Mouse (Mus musculus) heart, postnatal 25 days (tissue): ENCODE measurements around the gene Asap3. TPM values are rescaled to one million over a fixed set of nuclear protein-coding genes. Genes with fewer than 3 reads are reported as not detected.
A peak's percentile ranks its signal among the peaks of the same experiment; 100 is the strongest.

Experiments used
- DNase-seq: peaks from one replicate; pipeline ENCODE4 v3.0.0; 2022; ENCODE audit warnings: low spot score
- intact Hi-C: fragments of 180-260 bp; cut with DNase I; formaldehyde crosslinking; loops from one replicate; pipeline ENCODE4 v1.15.1; 2025
- total RNA-seq, 2 experiments: library from RNA; stranded (reverse); gene quantifications; 2 replicates each; pipeline ENCODE4 v1.2.3; 2021

Gene Asap3
- total RNA-seq: 10 to 100 TPM in 1 of 2 experiments, 1 to 10 TPM in 1; 8.7 to 11.8 TPM

DNA sequence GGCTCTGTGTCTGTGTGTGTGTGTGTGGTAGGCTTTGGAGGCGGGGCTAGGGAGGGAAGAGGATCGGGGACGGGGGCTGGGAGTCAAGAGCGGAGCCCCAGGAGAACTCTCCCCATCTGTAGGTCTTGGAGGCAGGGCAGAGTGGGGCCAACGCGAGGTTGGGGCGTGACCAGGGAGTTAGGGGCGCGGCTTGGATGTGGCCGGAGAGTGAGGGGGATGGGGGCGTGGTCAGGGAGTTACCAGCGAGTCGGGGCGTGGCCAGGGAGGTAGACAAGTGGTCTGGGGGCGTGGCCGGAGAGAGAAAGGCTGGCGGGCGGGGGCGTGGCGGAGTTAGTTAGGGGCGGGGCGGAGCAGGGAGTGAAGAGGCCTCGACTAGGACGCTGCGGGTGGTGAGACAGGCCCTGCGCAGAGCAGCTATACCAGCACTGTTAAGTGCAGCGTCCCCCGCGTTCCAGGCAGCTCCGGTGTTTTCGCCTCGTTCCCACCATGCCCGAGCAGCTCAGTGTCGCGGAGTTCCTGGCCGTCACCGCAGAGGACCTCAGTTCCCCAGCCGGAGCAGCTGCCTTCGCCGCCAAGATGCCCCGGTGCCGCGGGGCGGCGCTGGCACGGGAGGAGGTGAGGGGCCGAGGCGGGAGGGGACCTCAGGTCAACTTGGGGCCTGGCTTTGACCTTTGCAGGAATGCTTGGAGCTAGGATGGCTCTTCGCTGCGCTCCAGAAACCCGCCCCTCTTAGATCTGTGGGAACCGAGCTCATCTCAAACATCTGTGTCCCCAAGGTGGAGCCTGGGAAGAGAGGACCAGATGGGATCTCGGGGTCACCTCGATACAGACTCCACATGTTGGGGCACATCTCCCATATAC lies at the start of gene Asap3:
Asap3 (plus strand) TSS at position 333 of the 861 bp plus-strand sequence.
- DNase-seq: peak; percentile 90
- intact Hi-C loops: no loop called here

DNA sequence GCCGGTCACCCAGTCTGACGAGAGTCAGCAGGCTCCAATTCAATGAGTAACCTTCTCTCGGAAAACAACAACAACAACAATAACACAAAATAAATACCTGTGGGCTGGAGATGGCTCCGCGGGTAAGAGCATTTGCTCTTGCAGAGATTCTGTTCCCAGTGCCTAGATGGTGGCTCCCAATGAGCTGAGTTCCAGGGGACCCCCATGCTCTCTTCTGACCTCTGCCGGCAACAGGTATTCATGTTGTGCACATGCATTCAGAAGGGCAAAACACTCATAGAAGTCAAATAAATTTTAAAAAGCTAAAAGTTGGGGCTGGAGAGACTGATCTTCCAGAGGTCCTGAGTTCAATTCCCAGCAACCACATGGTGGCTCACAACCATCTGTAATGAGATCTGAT lies 47.7 kb upstream of the Asap3 start:
- no peak for DNase-seq
- intact Hi-C loops: no loop called here

DNA sequence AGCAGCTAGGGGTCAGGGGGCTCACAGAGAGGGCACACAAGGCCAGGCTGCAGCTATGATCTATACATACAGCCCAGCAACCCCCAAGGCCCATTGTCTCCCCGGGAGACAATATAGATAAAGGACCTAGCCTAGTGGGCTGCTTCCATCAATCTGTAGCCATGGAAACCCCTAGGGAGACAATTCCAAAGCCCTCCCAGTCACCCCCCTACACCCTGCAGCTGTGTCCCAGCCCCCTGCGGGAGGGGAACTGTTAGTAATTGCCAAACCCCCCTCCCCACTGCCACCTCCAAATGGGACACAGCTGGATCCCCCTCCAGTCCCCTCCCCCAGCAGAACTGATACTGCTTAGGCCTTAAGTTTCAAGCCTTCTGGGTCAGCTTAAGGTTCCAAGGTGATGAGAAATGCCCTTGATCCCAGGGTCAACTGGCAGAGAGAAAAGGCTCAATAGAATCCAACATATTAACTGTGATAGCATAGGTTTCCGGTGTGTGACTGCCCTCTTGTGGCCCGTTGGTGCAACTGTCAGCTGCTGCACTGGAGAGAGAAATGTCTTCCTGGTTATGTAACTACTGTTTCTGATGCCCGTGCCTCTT lies 46.3 kb upstream of the Asap3 start:
- peak; percentile 58 for DNase-seq
- intact Hi-C loops: loop anchor here (1.0 to 5.0 kb wide), 2 partner anchors 82 to 90 kb away; no protein-coding TSS in a partner anchor

DNA sequence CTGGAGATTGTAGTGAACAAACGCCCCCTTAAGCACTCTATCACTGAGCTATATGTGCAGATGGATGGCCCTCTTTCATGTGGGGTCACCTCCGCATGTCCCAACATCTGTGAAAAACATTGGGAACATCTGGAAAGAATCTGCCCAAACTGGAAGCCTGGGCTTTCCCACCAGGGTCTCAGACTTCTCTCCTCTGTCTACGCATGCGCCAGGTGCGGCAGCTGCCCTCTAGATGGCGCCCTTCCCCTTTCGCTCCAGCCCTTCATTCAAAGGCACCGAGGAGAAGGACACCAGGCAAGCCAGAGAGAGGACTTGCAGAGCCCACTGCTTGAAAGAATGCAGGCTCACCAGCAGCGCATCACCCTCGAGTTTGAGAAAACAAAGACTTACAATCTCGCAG lies 42.7 kb upstream of the Asap3 start:
- intact Hi-C loops: loop anchor here (1.0 to 5.0 kb wide), 2 partner anchors 37 to 79 kb away; no protein-coding TSS in a partner anchor
- peak; percentile 69 for DNase-seq

DNA sequence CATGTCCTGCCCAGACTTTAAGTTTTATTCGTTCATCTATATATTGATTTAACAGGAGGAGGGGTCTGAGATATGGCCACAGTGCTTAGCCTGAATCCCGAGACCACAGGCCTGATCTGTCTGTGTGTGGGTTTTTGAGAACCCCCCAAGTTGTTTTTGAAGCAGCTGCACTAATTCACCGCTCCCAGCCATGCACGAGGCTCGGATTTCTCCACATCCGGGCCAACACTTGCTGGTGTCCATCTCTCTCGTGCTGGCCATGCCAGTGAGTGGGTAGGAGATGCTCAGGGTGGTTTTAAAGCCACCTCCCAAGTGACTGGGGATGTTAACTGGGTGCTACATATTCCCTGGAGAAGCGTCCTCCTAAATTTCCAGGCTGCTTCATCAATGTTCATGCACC lies 41.2 kb upstream of the Asap3 start:
- intact Hi-C loops: loop anchor here (5.0 kb wide), 1 partner anchor 77 kb away; no protein-coding TSS in a partner anchor
- no peak for DNase-seq

DNA sequence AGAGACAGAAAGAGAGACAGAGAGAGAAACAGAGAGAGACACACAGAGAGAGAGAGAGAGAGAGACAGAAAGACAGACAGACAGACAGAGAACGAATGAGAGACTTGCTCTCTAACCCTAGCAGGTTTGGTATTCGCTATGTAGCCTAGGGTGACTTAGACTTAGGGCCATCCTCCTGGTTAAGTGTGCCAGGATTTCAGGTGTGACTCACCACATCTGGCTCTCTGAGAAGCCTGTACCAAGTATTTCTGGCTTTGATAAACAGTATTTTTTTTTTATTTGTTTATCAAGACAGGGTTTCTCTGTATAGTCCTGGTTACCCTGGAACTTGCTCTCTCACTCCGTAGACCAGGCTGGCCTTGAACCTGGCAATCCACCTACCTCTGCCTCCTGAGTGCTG lies 38.5 kb upstream of the Asap3 start:
- DNase-seq: no peak
- intact Hi-C loops: no loop called here

DNA sequence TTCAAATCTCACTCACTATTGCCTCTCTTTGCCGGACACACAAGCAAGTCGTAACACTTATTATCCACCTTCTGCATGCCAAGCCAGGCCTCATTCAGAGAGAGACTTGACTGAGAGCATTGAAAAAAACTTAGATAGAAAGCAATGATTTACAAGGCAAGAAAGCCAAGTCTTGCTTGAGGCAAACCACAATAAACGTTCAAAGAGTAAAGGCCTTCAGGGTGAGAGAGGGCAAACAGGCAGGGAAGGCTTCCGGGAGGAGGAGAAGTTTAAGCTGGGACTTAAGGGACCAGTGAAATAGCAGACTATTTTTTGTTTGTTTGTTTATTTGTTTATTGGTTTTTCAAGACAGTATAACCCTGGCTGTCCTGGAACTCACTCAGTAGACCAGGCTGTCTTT lies 35.8 kb upstream of the Asap3 start:
- DNase-seq: no peak
- intact Hi-C loops: no loop called here

DNA sequence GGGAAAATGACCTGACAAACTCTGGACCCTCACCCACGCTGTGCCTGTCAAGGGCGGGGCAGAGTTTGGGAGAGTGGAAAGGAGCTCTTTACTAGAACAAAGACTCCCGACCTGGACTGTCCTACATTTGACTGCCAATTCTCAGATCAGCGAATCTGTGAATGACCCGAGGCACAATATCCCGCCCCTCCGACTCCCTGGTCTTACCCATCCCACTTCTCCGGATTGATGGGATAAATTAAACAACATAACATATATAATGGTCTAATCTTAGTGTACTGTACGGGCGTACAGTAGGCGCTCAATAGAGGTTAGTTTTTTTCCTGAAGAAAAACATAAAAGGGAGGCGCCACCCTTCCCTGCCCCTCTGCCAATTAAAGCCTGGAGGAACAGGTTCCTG lies 34.7 kb upstream of the Asap3 start:
- no peak for DNase-seq
- intact Hi-C loops: no loop called here

DNA sequence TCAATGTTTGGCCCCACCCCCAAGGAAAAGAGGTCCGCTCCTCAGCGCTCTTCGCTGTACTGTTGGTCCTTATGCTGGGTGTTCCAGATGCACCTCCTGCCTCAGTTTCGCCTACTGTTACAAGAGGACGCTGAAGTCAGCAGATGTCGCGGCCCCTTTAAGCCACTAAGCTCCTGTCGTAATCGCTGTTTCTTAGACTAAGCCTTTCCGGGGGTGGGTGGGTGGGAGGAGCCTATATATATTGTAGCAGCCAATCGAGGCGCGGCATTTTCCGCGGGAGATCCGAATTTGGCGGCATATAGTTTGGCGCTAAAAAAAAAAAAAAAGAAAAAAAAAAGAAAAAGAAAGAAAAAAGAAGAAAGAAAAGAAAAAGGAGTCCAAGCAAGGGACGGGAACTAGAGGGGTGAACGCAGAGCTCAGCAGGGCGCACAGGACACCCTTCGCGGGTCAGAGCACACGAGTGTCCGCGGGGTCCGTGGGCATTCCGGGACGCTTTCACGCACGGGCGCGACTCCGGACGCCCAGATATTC lies 34.1 kb upstream of the Asap3 start, which contains the start of gene E2f2:
E2f2 (plus strand) TSS at position 384 of the 531 bp plus-strand sequence.
- DNase-seq: no peak
- intact Hi-C loops: no loop called here

DNA sequence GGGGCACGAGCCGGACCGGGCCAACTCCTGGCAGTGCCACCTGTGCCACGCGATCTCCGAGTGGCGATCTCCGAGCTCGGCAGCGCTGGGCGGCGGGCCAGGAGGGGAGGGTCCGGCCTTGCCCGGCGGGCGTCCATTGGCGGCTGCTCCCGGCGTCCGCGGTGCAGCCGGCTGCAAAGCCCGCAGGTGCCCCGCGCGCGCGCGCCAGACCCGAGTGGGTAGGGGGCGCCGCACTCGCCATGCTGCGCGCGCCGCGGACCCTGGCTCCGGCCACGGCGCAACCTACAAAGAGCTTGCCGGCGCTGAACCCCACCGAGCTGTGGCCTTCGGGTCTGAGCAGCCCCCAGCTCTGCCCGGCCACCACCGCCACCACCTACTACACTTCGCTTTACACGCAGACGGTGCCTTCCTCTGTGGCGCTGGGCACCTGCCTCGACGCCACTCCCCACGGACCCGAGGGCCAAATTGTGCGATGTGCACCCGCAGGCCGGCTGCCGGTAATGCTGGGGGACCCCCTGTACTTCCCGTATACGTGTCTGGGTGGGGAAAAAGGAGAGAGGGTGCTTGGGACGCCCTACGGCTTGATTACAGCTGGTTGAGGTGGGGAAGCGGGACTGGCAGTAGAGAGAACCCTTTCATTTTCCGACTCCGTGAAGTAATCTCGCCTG lies 33.5 kb upstream of the Asap3 start:
- no peak for DNase-seq
- intact Hi-C loops: no loop called here

DNA sequence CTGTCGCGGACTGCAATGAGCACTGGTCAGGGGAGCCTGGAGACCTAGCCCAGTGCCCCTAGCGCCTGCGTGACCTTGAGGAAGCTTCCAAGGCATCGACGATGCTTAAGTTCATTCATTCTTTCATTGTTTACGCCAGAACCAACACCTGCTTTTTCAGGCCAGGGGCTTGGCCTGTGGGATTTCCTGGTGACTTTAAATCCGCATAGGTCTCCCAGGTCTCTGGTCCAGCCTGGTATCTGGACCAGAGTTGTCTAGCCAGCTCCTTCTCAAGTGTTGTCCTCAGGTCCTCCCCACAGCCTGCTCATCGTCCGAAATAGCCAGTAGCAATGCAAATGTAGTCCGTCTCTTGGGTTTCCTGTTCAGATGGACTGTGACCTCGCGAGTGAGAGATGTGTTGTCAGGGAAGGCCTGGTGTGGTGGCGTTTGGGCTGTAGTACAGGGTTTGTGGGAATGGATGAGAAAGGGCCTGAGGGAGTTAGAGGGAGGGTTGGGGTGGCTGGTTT lies 32.9 kb upstream of the Asap3 start:
- intact Hi-C loops: no loop called here

DNA sequence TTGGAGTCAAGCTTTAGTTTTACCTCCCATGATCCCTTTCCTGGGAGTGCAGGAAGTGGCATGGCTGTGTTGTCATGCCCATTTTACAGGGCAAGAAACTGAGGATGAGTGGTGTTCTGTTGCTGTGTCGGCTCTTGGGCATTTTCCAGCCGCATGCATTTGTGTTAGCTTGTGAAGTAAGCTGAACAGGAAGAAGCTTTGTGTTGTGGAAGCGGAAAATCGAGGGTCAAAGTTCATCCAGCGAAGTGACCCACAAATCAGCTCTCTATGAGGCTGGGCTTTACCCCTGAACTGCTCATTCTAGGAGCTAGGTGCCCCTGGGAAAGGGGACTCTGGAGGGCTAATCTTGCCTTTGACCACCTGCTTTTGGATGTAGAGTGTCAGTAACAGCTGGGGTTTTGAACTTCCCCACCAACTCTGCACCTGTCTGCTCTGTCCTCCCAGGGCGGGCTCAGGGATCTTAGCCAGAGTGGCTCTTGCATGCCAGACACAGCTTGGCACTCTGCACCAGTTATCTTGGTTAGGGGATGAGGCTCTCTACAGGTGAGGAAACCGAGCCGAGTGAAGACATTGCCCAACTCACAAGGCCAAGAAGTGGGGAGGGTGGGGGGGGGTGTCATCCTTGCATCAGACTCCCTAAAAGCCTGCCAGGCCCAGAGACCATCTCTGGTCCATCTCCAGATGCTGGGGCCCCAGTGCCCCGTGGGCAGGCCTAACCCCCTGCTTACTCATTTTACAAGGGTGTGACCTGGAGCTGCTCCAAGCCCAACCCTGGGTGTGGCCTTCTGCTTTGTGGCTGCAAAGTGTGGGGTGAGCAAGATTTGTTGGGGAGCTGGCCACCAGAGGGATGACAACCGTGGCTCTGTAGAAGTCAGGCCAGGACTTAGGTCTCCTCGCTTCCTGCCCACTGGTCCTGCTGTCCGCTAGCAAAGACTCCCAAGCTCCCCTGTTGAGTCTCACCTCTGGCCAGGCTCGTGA lies 31.7 kb upstream of the Asap3 start:
- DNase-seq: no peak
- intact Hi-C loops: no loop called here

More for the DNA sequence above, 32.9 kb upstream of the Asap3 start:
- DNase-seq: no peak

DNA sequence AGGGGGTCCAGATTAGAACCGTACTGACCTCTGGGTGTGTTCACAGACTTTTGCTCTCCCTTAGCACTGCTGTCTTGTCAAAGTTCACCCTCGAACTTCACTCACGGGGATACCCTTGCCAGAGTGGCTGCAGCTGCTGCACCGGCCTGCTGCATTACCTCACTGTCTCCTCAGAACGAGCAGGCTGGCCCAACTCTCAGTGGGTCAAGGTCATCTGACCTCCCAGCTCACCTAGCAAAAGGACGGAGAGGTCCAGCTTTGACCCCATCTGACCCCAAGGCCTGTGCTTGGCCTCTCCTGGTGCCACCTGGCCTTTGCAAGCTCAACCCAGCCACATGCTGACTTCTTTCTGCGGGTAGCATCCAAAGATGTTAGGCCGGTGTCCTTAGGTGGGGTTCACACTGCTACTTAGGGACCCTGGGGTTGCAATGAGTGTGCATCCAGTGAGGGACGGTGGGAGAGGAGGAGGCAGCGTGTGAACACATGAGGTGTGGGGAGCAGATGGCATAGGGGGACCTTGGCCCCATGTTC lies 30.1 kb upstream of the Asap3 start:
- intact Hi-C loops: no loop called here
- no peak for DNase-seq

DNA sequence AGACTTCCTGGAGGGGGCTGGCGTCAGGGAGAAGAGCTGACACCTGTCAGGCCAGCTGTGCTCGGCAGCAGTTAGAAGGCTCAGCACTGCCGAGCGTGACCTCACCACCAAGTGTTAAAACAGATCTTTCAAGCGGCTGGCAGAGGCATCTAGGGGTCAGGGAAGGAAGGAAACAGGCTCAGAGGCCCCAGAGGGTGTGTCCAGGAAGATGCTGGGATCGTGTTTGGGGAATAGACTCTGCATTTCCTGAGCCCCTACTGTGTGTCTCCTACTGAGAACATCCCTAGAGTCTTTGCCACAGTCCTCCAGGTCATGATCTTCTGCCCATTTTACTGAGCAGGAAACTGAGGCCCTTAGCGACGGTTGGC lies 28.9 kb upstream of the Asap3 start:
- peak; percentile 35 for DNase-seq
- intact Hi-C loops: no loop called here

DNA sequence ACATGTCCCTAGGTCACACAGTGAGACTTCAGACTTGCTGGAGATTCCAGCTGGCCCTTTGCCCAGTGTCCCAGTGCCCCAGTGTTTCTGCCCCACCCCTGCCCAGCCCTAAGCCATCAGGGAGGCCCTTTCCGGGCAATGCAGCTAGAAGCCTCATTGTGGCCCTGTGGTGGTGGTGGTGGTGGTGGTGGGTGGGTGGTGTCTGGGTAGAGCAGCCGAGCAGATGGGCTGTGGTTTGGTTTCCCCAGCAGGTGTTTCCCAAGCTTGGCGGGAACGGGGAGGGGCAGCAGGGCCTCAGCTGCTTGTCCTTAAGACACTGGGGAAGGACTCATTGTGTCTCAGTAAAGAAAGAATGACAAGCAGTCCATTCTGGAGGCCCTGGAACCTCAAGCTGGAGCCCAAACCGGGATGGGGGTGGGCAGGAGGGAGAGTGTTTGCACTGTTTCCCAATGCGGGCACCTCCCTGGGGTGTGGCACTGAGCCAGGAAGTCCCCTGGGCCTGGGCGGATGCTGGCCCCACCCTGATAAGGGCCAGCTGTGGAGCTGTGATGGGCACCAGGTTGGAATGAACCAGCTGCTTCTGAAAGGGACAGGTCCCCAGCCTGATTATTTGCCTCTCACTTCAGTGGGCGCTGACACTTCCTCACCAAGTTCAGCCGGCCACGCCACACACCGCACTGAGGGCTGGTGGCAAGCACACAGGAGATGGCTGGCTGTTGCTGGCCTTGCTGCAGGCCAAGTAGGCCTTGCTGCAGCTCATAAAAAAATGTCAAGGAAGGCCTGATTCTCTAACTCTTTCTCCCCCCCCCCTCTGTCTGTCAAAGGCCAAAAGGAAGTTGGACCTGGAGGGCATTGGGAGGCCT lies 28.3 kb upstream of the Asap3 start:
- intact Hi-C loops: no loop called here
- DNase-seq: peak; percentile 45

DNA sequence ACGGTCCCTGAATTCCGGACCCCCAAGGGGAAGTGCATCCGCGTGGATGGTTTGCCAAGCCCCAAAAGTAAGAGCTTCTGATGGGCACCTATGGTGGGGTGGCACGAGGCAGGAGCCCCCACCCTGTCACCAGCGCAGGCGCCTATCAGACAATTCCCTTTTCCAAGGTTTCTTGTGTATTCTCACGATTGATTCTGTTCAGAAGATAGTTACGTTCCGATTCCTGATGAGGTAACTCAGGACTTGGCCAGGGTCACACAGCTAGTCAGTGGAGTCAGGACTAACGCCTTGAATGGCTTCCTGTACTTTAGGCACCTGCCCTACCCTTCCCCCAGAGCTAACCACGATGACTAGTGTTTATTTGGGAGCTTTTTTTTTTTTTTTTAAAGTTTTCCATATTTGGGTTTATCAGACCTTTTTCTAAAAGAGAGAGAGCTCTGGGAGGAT lies 27.7 kb upstream of the Asap3 start:
- DNase-seq: no peak
- intact Hi-C loops: no loop called here

DNA sequence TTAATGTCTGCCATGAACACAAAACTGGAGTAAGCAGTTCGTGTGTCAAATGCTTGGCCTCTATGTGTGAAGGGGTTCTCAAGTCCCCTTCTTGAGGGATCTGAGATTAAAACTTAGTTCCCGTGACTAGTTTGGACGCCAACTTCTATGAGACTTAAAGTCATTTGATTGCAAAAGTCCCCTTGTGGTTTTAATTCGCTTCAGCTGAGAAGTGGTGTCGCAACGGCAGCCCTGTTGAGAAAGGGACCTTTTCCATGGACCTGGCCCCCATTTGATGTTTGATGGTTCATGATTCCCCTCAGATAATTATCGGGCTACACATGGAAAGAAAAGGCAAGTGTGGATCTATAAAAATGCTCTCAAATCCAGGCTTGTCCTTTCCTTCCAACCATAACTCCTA lies 26.7 kb upstream of the Asap3 start:
- intact Hi-C loops: no loop called here
- no peak for DNase-seq

DNA sequence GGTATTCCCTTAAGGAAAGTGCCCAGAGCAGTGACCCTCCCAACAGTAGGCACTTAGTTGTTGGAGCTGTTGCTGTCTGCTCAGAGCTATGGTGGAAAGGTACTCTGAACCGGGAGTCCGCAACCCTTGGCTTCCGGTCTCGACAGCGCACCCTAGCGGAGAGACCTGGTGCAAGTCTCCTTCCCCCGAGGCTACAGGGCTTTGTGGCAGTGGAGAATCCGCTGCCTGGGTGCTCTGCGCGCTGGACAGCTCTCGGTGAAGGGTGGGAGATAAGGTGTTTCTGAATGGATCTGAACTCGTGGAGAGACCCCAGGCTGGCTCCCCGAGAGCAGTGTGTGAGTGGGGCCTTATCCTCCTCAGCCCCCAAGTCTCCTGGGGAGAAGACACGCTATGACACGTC lies 26.2 kb upstream of the Asap3 start:
- intact Hi-C loops: no loop called here
- DNase-seq: peak; percentile 60
